ENCODE assay signal across 15 mouse cellular contexts in genomic region chr2:62656072-62656471, GRCm38 (mm10).
"Had no signal": no experiment of that assay in that cellular context is flagged by ENCODE, and none has a peak within 500 bp of the region (broad histone marks: within the 10 kb centered on the region; RNA-seq: fewer than 3 reads in every experiment).

No protein-coding gene starts in this region.

- ATAC-seq: hindbrain, postnatal 0 days; intestine, embryonic 16.5 days had no signal

- DNase-seq: gastrocnemius, postnatal 14 days; gastrocnemius, postnatal 36 days; heart, adult 18-20 months; heart, postnatal 14 days; heart, postnatal 36 days; kidney, adult 11 months; kidney, adult 2 months; kidney, adult 9 months; kidney, postnatal 14 days; kidney, postnatal 36 days; layer of hippocampus, adult 9-11 months; layer of hippocampus, postnatal 36 days; left cerebral cortex, postnatal 4 days had no signal
